Mouse (Mus musculus) heart, postnatal 10 days (tissue): ENCODE measurements around the gene Cdh23. TPM values are rescaled to one million over a fixed set of nuclear protein-coding genes. Genes with fewer than 3 reads are reported as not detected.
"Not testable (repeated sequence)": the region's sequence is repeated elsewhere in the genome, so short reads cannot be mapped to it uniquely, and the experiment has no call there.

ENCODE experiments used
- DNase-seq, 2 experiments: peaks; one replicate each; pipeline ENCODE4 v3.0.0; 2021
- intact Hi-C: fragments of 180-260 bp; cut with DNase I; formaldehyde crosslinking; loops from one replicate; pipeline ENCODE4 v1.15.1; 2025
- total RNA-seq, 2 experiments: library from RNA; stranded (reverse); gene quantifications; 2 replicates each; pipeline ENCODE4 v1.2.3; 2021

Gene Cdh23
- total RNA-seq, 2 experiments from 2014 or later, result 6.2 to 8.6 TPM

DNA sequence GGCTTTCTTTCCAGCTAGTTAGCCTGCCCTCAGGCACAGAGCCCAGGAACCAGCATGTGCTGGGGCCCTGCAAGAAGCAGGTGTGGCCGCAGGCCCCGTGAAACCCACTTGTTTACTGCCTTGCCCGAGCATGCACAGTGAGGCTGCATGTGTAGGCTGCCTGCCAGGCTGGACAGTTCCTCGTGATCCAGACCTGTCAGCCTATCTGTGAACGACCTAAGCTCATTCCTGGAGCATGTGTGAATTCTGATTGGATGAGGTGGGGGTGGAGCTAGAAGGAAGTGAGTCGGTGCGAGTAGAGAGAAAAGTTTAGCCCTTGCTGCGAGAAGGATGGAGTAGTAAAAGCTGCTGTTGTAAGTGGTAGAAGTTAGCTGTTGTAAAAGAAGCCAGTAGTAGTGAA is 16.0 kb upstream of the Cdh23 start:
- intact Hi-C loops, DNase-seq: not testable (repeated sequence)

GRCm38 (mm10) chr10:60708837-60709236 is 12.5 kb upstream of the Cdh23 start:
- no peak for DNase-seq
- intact Hi-C loops, result no loop called here

GRCm38 (mm10) chr10:60706268-60706667 is 10.0 kb upstream of the Cdh23 start:
- intact Hi-C loops, result no loop called here
- no peak for DNase-seq

DNA sequence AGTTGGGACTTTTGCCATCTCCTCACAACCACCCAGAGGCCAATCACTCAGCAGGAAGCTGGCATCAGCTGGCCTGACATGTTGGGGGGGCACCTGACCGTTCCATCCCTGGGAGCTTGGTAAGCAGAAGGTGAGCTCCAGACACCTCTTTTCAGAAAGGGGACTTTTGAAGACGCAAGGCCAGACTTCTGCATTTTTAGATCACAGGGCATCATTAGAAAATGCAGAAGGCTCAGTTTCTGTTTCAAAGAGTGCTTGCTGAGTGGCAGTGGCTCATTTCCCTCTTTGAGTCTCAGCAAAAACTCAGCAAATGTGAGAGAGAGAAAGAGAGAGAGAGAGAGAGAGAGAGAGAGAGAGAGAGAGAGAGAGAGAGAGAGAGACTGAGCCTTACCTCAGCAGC is 8.8 kb upstream of the Cdh23 start:
- no peak for DNase-seq
- intact Hi-C loops, result no loop called here

DNA sequence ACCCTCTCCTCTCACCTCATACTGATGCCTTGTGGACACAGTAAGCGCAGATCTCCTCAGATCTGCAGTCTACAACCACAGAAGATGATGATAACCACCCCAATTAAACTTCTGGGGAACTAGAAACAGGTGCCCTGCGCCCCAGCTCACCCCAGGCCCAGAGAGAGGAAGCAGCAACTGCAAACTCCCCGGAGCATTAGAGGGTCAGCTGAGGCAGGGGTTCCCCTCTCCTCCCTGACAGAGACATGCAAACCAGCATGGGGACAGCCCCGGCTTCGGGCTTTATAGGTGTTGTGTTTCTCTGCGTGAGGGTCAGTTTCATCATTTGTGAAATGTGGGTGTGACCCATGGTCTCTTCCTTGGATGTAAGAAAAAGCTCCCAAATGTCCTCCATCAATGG is 1.5 kb upstream of the Cdh23 start:
- intact Hi-C loops, result loop anchor here (1.0 to 2.0 kb wide), 2 partner anchors 59 to 279 kb away; no protein-coding TSS in a partner anchor
- no peak for DNase-seq

GRCm38 (mm10) chr10:60696975-60697374 is 685 bp upstream of the Cdh23 start:
- intact Hi-C loops, result loop anchor here (1.0 to 2.0 kb wide), 2 partner anchors 60 to 279 kb away; no protein-coding TSS in a partner anchor

GRCm38 (mm10) chr10:60691671-60692390 is 4.5 kb downstream of the Cdh23 start:
- intact Hi-C loops, result no loop called here
- DNase-seq, result no peak

More at GRCm38 (mm10) chr10:60696975-60697374, 685 bp upstream of the Cdh23 start:
- DNase-seq, result peak; percentile 54 to 75

DNA sequence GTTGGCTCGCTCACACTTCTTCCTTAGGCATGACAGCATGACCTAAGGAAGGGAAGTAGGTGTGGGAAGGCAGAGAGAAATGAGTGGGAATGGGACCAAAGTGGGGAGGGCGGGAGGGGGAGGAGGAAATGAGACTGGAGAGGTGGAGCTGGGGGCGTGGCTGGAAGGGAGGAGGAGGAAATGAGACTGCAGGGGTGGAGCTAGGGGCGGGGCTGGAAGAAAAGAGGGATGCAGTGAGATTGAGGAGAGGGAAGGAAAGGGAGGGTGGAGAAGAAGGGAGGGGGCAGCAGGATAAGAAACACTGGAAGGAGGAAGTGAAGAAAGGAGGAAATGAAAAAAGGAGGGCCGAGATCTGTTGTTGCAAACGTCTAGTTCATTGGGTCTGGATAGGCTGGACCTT is 5.3 kb downstream of the Cdh23 start:
- intact Hi-C loops, result no loop called here
- peak in 1 of 2 experiments; percentile 24 for DNase-seq

GRCm38 (mm10) chr10:60689396-60689795 is 6.9 kb downstream of the Cdh23 start:
- intact Hi-C loops, result loop anchor here (5.0 kb wide), 2 partner anchors 72 to 382 kb away; no protein-coding TSS in a partner anchor
- no peak for DNase-seq

DNA sequence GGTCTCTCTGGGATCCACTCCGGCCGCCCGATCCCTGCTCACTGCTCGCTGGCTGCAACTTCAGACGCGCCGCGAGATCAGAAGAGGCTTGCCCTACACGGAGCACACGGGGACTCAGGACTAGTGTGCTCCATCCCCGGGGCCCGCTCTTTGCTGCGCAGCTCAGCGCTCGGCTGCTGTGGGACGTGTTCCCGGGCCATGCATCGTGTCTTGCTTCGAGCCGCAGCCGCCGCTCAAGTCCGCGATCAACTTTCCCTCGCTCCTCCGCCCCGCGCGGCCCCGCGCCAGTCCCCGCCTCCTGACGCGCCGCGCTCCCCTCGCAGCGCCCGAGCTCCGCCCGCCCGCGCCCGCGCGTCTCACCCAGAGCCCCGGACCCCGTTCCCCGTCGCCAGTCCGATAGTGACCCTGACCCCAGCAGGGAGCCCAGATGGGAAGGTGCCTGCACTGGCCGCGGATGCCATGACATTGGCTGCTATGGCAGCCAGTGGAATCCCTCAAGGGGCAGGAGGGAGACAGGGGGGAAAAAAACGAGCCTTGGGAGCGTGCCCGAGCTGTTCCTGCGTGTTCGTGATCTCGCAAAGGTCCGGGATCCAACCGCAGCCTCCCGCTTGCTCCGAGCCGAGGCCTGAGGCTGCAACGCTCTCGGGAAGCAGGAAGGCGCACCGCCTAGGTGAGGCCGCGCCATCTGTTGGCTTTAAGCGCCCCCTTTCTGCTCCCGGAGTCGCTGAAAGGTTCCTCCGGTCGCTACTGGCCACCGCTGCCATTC is 9.1 kb downstream of the Cdh23 start:
- peak; percentile 63 to 66 for DNase-seq
- intact Hi-C loops, result loop anchor here (1.0 to 5.0 kb wide), 3 partner anchors 70 to 380 kb away; no protein-coding TSS in a partner anchor

- peak; percentile 8 to 32 for DNase-seq
- intact Hi-C loops, result loop anchor here (5.0 kb wide), 2 partner anchors 69 to 379 kb away; no protein-coding TSS in a partner anchor
Observed at GRCm38 (mm10) chr10:60686641-60686975, 9.7 kb downstream of the Cdh23 start.

- intact Hi-C loops, result loop anchor here (5.0 kb wide), 2 partner anchors 69 to 379 kb away; no protein-coding TSS in a partner anchor
- DNase-seq, result no peak
Observed at GRCm38 (mm10) chr10:60685764-60686640, 10.3 kb downstream of the Cdh23 start.

- no peak for DNase-seq
- intact Hi-C loops, result no loop called here
Observed at GRCm38 (mm10) chr10:60678926-60679325, 17.4 kb downstream of the Cdh23 start.

DNA sequence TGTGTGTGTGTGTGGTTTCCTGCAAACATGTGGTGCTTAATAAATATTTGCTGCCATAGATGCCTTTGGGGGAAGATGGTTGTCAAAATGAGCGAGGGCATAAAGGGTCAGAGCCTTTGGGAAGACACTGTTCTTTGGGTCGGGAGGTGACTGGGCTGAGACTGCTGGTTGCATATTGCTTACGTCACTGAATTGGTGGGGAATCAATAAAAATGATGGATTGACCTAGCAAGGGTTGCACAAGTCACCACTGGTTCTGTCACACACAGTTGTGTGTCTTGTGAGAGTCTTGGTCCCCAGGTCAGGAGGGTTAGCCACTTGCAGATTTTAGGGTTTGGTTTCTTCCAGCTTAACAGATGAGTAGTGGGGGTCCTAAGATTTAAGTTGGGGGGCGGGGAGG is 19.0 kb downstream of the Cdh23 start:
- intact Hi-C loops, result no loop called here

GRCm38 (mm10) chr10:60670166-60670565 is 26.1 kb downstream of the Cdh23 start:
- intact Hi-C loops, result no loop called here
- DNase-seq, result no peak

More for the DNA sequence above, 19.0 kb downstream of the Cdh23 start:
- no peak for DNase-seq

DNA sequence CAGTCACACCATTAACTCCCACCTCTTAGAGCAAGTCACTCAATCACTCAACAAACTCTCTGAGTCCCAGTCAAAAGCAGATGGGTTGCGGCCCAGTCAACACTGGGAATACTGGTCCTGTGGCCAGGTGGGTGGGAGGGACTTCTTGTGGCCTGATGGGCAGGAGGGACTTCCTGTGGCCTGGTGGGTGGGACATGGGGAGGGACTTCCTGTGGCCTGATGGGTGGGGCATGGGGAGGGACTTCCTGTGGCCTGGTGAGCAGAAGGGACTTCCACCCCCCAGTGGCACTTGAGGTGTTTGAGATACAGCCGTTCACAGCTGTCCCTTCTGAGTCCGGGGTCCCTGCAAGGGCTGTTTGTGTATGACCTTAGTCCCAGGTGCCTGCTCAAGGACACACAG is 27.7 kb downstream of the Cdh23 start:
- DNase-seq, result no peak
- intact Hi-C loops, result no loop called here

DNA sequence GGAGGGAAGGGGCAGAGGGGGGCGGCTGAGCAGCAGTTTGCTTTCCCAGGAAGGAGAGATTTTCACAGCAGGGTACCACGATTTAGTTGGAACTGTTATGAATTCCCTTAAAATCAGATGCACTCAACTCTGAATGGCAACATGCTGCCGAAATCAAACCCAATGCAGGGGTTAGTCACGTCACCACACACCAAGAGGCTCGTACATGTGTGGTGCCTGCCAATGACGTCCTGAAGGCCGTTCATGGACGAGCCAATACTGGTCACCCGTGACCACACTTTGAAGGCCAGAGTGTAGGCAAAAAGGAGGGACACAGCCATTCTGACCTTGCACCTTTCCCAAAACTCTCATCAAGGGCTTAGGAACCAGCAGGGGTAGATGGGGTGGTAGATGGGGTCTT is 35.3 kb downstream of the Cdh23 start:
- intact Hi-C loops, result no loop called here
- no peak for DNase-seq

GRCm38 (mm10) chr10:60659450-60660020 is 36.8 kb downstream of the Cdh23 start:
- intact Hi-C loops, result no loop called here
- peak; percentile 14 to 39 for DNase-seq

- no peak for DNase-seq
- intact Hi-C loops, result no loop called here
Observed at GRCm38 (mm10) chr10:60658176-60658575, 38.1 kb downstream of the Cdh23 start.

DNA sequence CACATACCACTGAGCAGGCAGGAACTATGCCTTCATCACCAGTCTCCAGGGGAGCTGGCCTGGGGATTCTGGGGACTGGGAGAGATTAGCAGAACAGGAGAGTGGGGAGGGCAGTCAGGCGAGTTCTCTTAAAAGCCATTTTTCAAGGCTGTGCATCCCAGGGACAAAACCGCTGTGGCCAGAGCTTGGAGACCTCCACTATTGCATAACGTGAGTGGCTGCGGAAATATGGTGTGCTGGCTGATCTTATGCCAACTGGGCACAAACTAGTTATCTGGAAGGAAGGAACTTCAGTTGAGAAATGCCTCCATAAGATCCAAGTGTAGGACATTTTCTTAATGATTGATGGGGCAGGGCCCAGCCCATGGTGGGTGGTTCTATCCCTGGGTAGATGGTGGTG is 42.6 kb downstream of the Cdh23 start:
- intact Hi-C loops, result no loop called here
- no peak for DNase-seq
